Mouse (Mus musculus) ES-Bruce4 (cell line): ENCODE data around the gene Inpp4a. TPM values are rescaled to one million over a fixed set of nuclear protein-coding genes. Genes with fewer than 3 reads are reported as not detected.

Experiments
- H3K27ac ChIP-seq: 2 replicates; pipeline ENCODE4 v1.5.1; 2012; ENCODE audit warnings: low read length, inconsistent platforms; ENCODE audit not compliant: insufficient read depth
- H3K27me3 ChIP-seq: 2 replicates; pipeline ENCODE4 v1.6.1; 2012; ENCODE audit warnings: mild to moderate bottlenecking, low read length, inconsistent platforms; ENCODE audit not compliant: control insufficient read depth, poor library complexity, insufficient read depth, severe bottlenecking
- H3K36me3 ChIP-seq: 2 replicates; pipeline ENCODE4 v1.6.1; 2012; ENCODE audit warnings: inconsistent platforms, mild to moderate bottlenecking, low read length, moderate library complexity; ENCODE audit not compliant: control insufficient read depth, poor library complexity, insufficient read depth, severe bottlenecking
- H3K4me1 ChIP-seq: one replicate; pipeline ENCODE4 v1.8.1; 2011; ENCODE audit warnings: low read length; ENCODE audit not compliant: control insufficient read depth, insufficient read depth
- H3K4me3 ChIP-seq: 2 replicates; pipeline ENCODE4 v1.5.1; 2011; ENCODE audit warnings: low read depth, mild to moderate bottlenecking, low read length
- H3K9ac ChIP-seq: 2 replicates; pipeline ENCODE4 v1.6.1; 2012; ENCODE audit warnings: low read depth, mild to moderate bottlenecking, inconsistent platforms; ENCODE audit not compliant: poor library complexity, severe bottlenecking
- H3K9me3 ChIP-seq: replicated peaks from 2 replicates; pipeline ENCODE4 v1.6.1; 2012; ENCODE audit warnings: mild to moderate bottlenecking, low read length, inconsistent platforms; ENCODE audit not compliant: control insufficient read depth, poor library complexity, insufficient read depth, severe bottlenecking
- CTCF ChIP-seq: IDR thresholded peaks from one replicate; pipeline ENCODE4 v1.8.1; 2011; ENCODE audit warnings: low read depth, low read length
- EP300 ChIP-seq: IDR thresholded peaks from 2 replicates; pipeline ENCODE4 v1.6.1; 2011; ENCODE audit warnings: low read depth, low read length; ENCODE audit not compliant: insufficient read depth
- POLR2A ChIP-seq: IDR thresholded peaks from one replicate; pipeline ENCODE4 v1.8.1; 2011; ENCODE audit warnings: low read length; ENCODE audit not compliant: insufficient read depth
- polyA plus RNA-seq: library from polyadenylated mRNA; stranded (reverse); fragments of >200 nt; gene quantifications from 2 replicates; pipeline ENCODE4 v1.2.4, GENCODE M21; 2011; ENCODE audit warnings: low read depth; ENCODE audit not compliant: missing spikeins, insufficient read depth, insufficient read length

The Inpp4a gene
- polyA plus RNA-seq, 1 experiment = 9.3 TPM

GRCm38 (mm10) chr1:37415394-37415793, 115.7 kb downstream of the Inpp4a start:
- Histone ChIP-seq H3K9ac (no peak overlapping the region), H3K4me3 (no peak overlapping the region), H3K4me1 (no peaks in the 10 kb centered on the region), H3K9me3 (no peaks in the 10 kb centered on the region), H3K36me3 (peaks cover 13% of the 10 kb centered on the region; the same call in 1 of the 2 replicates), H3K27me3 (no peaks in the 10 kb centered on the region), H3K27ac (no peak overlapping the region)
- TF ChIP-seq CTCF (no peak), POLR2A (no peak), EP300 (no peak)

DNA sequence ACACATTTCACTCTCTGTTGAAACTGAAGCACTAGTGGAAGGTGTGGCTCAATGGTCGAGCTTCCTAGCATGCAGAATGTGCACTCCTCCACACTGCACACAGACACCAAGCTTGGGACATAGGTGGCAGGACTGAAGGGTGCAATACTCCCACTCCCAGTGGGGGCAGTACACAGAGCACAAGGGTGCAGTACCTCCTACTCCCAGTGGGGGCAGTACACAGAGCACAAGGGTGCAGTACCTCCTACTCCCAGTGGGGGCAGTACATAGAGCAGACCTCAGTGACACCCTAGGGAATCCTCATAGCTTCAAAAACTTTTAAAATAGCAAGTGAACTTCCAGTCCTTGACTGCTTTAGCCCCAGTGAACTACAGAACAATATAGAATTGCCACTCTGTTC, 119.8 kb downstream of the Inpp4a start:
- Histone ChIP-seq H3K9ac (no peak overlapping the region), H3K27me3 (no peaks in the 10 kb centered on the region), H3K4me3 (no peak overlapping the region), H3K27ac (no peak overlapping the region), H3K4me1 (no peaks in the 10 kb centered on the region), H3K9me3 (peaks cover 6% of the 10 kb centered on the region), H3K36me3 (peaks cover 15% of the 10 kb centered on the region; the same call in 1 of the 2 replicates)
- TF ChIP-seq POLR2A = no peak
- TF ChIP-seq CTCF = peak; percentile 91

DNA sequence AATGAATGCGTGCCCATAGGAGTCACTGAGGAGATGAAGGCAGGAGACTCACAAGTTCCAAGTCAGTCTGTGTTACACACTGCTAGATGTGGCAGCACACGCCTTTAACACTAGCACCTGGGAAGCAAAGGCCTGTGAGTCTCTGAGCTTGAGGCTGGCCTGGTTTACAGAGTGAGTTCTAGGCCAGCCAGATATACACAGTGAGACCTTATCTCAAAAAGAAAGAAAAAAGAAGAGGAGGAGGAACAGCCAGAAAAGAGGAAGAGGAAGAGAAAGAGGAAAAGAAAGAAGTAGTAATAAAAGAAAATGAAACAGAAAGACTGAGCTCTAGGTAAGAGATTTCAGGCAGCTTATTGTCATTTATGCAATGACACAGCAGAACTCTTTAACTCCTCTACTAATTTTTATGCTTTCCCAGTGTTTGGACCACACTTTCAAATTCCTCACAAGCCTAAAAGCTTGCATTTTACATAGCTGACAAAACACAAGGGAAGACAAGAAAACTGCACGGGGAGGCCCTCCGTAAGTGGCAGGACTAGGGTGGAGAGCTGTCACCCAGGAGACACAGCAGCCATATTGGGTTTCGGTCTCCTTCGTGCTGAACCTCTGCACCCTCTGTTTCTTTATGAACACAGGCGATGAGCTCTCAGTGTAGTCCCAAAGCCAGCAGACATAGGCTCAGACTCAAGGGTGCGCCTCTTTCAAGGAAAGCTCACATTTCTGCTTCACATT, 127.6 kb downstream of the Inpp4a start:
- Histone ChIP-seq H3K36me3 (peaks cover 6% of the 10 kb centered on the region), H3K27ac (no peak overlapping the region), H3K4me3 (no peak overlapping the region), H3K9me3 (peaks cover 8% of the 10 kb centered on the region), H3K9ac (no peak overlapping the region), H3K27me3 (no peaks in the 10 kb centered on the region), H3K4me1 (no peaks in the 10 kb centered on the region)
- TF ChIP-seq EP300 (no peak), POLR2A (no peak), CTCF (no peak)

- Histone ChIP-seq H3K27me3 (no peaks in the 10 kb centered on the region), H3K36me3 (peaks cover 9% of the 10 kb centered on the region), H3K4me1 (no peaks in the 10 kb centered on the region), H3K9ac (peak overlapping the region; percentile 74), H3K27ac (no peak overlapping the region), H3K9me3 (peaks cover 7% of the 10 kb centered on the region), H3K4me3 (peak overlapping the region; percentile 80)
- TF ChIP-seq EP300 (no peak), POLR2A (no peak)
Observed at GRCm38 (mm10) chr1:37428911-37429310, 129.2 kb downstream of the Inpp4a start.

- H3K36me3 ChIP-seq = peaks cover 9% of the 10 kb centered on the region
- no peak within 1 kb of the TSS for H3K27ac ChIP-seq
- no peak for TF ChIP-seq CTCF
- TF ChIP-seq EP300 = no peak
- no peak for TF ChIP-seq POLR2A
- H3K9me3 ChIP-seq = no peaks in the 10 kb centered on the region
- no peaks in the 10 kb centered on the region for H3K27me3 ChIP-seq
- no peaks in the 10 kb centered on the region for H3K4me1 ChIP-seq
- H3K9ac ChIP-seq = peak within 1 kb of the TSS; percentile 74
- H3K4me3 ChIP-seq = peak within 1 kb of the TSS; percentile 80
Observed at GRCm38 (mm10) chr1:37429366-37430296, 130.0 kb downstream of the Inpp4a start, which contains the start of the genes Coa5 and Unc50. Gene Coa5, minus strand, starts transcription at chr1:37430103. Gene Unc50, plus strand, starts transcription at chr1:37430139.
